Mouse (Mus musculus) E14TG2a.4 (cell line): ENCODE measurements around the gene Hapln2.

Experiments used
- CTCF ChIP-seq: conservative IDR thresholded peaks from 2 replicates; pipeline ENCODE4 v1.5.1; 2014; ENCODE audit warnings: low read length
- NANOG ChIP-seq: IDR thresholded peaks from 2 replicates; pipeline ENCODE4 v1.6.1; 2014; ENCODE audit warnings: borderline replicate concordance, low read length, mixed read lengths
- POU5F1 ChIP-seq: IDR thresholded peaks from 2 replicates; pipeline ENCODE4 v1.6.1; 2014; ENCODE audit warnings: low read length, borderline replicate concordance

DNA sequence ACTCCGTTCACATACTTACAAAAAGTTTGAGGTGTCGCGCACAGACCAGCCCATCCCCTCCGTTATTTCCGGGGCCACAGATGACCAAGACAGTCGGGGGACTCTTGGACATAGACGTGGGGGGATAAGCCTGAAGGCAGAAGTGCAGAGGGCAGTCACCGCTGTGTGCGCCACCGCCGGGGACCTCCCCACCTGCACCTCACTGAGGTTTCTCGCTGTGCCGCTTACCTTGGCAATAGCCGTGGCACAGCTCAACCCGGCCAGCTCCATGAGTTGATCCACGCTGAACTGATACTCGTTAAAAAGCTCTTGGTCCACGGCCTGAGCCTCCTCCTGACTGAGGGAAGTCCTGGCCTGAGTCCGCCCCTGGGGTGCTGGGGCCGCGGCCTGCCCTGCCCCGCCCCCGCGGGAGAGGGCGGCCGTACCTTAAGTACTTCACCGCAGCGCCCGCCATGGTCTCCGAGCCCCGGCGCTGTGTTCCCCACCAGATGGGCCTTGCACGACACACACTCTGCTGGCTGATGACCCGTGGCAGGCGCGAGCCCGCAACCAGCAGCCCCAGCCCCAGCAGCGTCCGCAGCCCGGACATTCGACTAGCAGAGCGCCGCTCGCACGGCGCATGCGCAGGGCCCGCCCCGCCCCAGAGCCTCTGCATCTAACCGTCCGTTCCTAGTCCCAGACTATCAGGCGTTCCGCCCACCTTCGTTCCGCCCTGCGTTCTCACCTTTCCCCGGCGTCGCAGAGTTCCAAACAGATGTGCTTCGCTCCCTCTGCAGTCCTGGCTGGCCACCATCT lies 30.7 kb upstream of the Hapln2 start, which contains the start of gene Naxe:
- TF ChIP-seq CTCF (no peak), NANOG (no peak), POU5F1 (no peak)
